10 mouse cellular contexts compared by ENCODE assay signal in genomic region chr1:172484236-172484635, GRCm38 (mm10). TPM values are rescaled to one million over a fixed set of nuclear protein-coding genes. Genes with fewer than 3 reads are reported as not detected.
DNase-seq lines count a peak whose midpoint lies in the region; ATAC-seq and TF ChIP-seq lines count a peak whose summit lies in the region.
"Had no signal": no experiment of that assay in that cellular context is flagged by ENCODE, and none has a peak within 500 bp of the region (broad histone marks: within the 10 kb centered on the region; RNA-seq: fewer than 3 reads in every experiment).

No protein-coding gene starts in this region.

- TF ChIP-seq CTCF in small intestine, adult 2 months (IDR thresholded peaks at IDR 0.05; ENCODE audit: extremely low read depth, insufficient read length, insufficient replicate concordance, low read depth, low read length) = no peak

- intact Hi-C loops in left cerebral cortex, postnatal 10 days (cut with DNase I) = no loop called here

- H3K36me3 ChIP-seq in heart, embryonic 13.5 days = no peaks in the 10 kb centered on the region
- peaks cover 18% of the 10 kb centered on the region for H3K36me3 ChIP-seq in heart, embryonic 10.5 days
- H3K36me3 ChIP-seq in hindbrain, embryonic 10.5 days = peaks cover 40% of the 10 kb centered on the region
- H3K36me3 ChIP-seq in limb, embryonic 15.5 days = peaks cover 2% of the 10 kb centered on the region; the same call in 1 of the 2 replicates
- H3K36me3 ChIP-seq in small intestine, adult 2 months (ENCODE audit: control insufficient read depth, insufficient read depth, low read length) = peaks cover 15% of the 10 kb centered on the region

- TF ChIP-seq POLR2A in small intestine, adult 2 months (IDR thresholded peaks at IDR 0.05; ENCODE audit: low read depth, low read length) = no peak

- peaks cover 30% of the 10 kb centered on the region for H3K27me3 ChIP-seq in heart, embryonic 13.5 days (replicated peaks)
- H3K27me3 ChIP-seq in heart, embryonic 10.5 days (ENCODE audit: insufficient read depth, poor library complexity, severe bottlenecking) = peaks cover 43% of the 10 kb centered on the region
- peaks cover 17% of the 10 kb centered on the region for H3K27me3 ChIP-seq in hindbrain, embryonic 10.5 days (ENCODE audit: insufficient read depth, poor library complexity, severe bottlenecking)
- H3K27me3 ChIP-seq in limb, embryonic 15.5 days = 0 out of 2 replicates have a peak, but pooled peaks cover 3% of the 10 kb centered on the region
- H3K27me3 ChIP-seq in small intestine, adult 2 months (ENCODE audit: control insufficient read depth, insufficient read depth, low read length) = no peaks in the 10 kb centered on the region

- no peak overlapping the region for H3K9ac ChIP-seq in heart, embryonic 13.5 days
- no peak overlapping the region for H3K9ac ChIP-seq in limb, embryonic 15.5 days
- H3K9ac ChIP-seq: liver, embryonic 14.5 days had no signal

- no peak overlapping the region for H3K27ac ChIP-seq in heart, embryonic 13.5 days (replicated peaks)
- H3K27ac ChIP-seq in heart, embryonic 10.5 days = no peak overlapping the region
- H3K27ac ChIP-seq in hindbrain, embryonic 10.5 days = peak overlapping the region; percentile 86
- no peak overlapping the region for H3K27ac ChIP-seq in limb, embryonic 15.5 days
- H3K27ac ChIP-seq in small intestine, adult 2 months (ENCODE audit: insufficient read depth, low read depth, low read length) = no peak overlapping the region
- H3K27ac ChIP-seq: liver, embryonic 14.5 days had no signal

- DNase-seq in heart, embryonic 10.5 days (ENCODE audit: low spot score) = no peak
- DNase-seq in hindbrain, embryonic 10.5 days (ENCODE audit: low spot score) = no peak
- DNase-seq in cerebellum, postnatal 14 days = no peak
- DNase-seq in frontal cortex, postnatal 14 days (ENCODE audit: low spot score in 2 of 2) = no peak
- no peak for DNase-seq in left cerebral cortex, postnatal 10 days (ENCODE audit: extremely low spot score in 1 of 2, low spot score in 2 of 2)
- DNase-seq: kidney, postnatal 4 days had no signal

- WGBS in heart, embryonic 13.5 days = 63% methylated on average over 11 of the region's 11 CpGs
- WGBS in heart, embryonic 10.5 days = 70% methylated on average over 11 of the region's 11 CpGs
- WGBS in hindbrain, embryonic 10.5 days = 41% methylated on average over 11 of the region's 11 CpGs
- 57% methylated on average over 11 of the region's 11 CpGs for WGBS in limb, embryonic 15.5 days
- 88% methylated on average over 11 of the region's 11 CpGs for WGBS in small intestine, adult 2 months

- no peak overlapping the region for H3K4me3 ChIP-seq in heart, embryonic 13.5 days
- no peak overlapping the region for H3K4me3 ChIP-seq in heart, embryonic 10.5 days
- H3K4me3 ChIP-seq in hindbrain, embryonic 10.5 days = peak overlapping the region; percentile 81
- 0 out of 2 replicates have a peak overlapping the region, but pooled peaks have one; percentile 8 for H3K4me3 ChIP-seq in limb, embryonic 15.5 days
- H3K4me3 ChIP-seq in small intestine, adult 2 months (ENCODE audit: low read depth, low read length) = peak overlapping the region; percentile 6

- peak overlapping the region; percentile 14; the same call in 1 of the 2 replicates for H3K4me2 ChIP-seq in heart, embryonic 13.5 days
- H3K4me2 ChIP-seq in limb, embryonic 15.5 days = peak overlapping the region; percentile 86

- H3K4me1 ChIP-seq in heart, embryonic 13.5 days = peaks cover 35% of the 10 kb centered on the region
- H3K4me1 ChIP-seq in heart, embryonic 10.5 days = peaks cover 49% of the 10 kb centered on the region
- peaks cover 73% of the 10 kb centered on the region for H3K4me1 ChIP-seq in hindbrain, embryonic 10.5 days (replicated peaks)
- H3K4me1 ChIP-seq in limb, embryonic 15.5 days = peaks cover 50% of the 10 kb centered on the region
- peaks cover 22% of the 10 kb centered on the region; the same call in 1 of the 2 replicates for H3K4me1 ChIP-seq in small intestine, adult 2 months (ENCODE audit: control insufficient read depth, insufficient read depth, insufficient read length, low read length)

- H3K9me3 ChIP-seq in heart, embryonic 13.5 days = no peaks in the 10 kb centered on the region
- H3K9me3 ChIP-seq in heart, embryonic 10.5 days = no peaks in the 10 kb centered on the region
- H3K9me3 ChIP-seq in hindbrain, embryonic 10.5 days = no peaks in the 10 kb centered on the region
- no peaks in the 10 kb centered on the region for H3K9me3 ChIP-seq in limb, embryonic 15.5 days

- no peak for ATAC-seq in heart, embryonic 13.5 days (ENCODE audit: extremely low read depth, insufficient number of reproducible peaks, low FRiP score, low TSS enrichment)
- no peak for ATAC-seq in limb, embryonic 15.5 days (ENCODE audit: insufficient number of reproducible peaks, low FRiP score, low TSS enrichment, low read depth)

RNA-seq across cellular contexts. Expression of gene Igsf9, which starts 2.6 kb away (rescaled TPM):
- polyA plus RNA-seq in heart, embryonic 13.5 days (2015; fragmentation: Nextera tagmentation; extraction: Ambion mirVana) = 9.2 and 9.6 TPM in 2 replicates
- polyA plus RNA-seq in heart, embryonic 10.5 days (2016; fragmentation: Nextera tagmentation; extraction: Ambion mirVana) = 13.7 and 37.5 TPM in 2 replicates
- 74.1 and 76.0 TPM in 2 replicates for polyA plus RNA-seq in hindbrain, embryonic 10.5 days (2016; fragmentation: Nextera tagmentation; extraction: Ambion mirVana)
- polyA plus RNA-seq in limb, embryonic 15.5 days (2015; fragmentation: Nextera tagmentation; extraction: Ambion mirVana) = 39.6 and 41.0 TPM in 2 replicates
- 145 and 516 TPM in 2 replicates for polyA plus RNA-seq in small intestine, adult 2 months (2012; rRNA removed)
- 10 to 100 TPM; 19.2 to 27.4 TPM for total RNA-seq in left cerebral cortex, postnatal 10 days (2021)

RNA-seq across cellular contexts. Expression of gene Slamf9, which starts 9.1 kb away (rescaled TPM):
- 1.2 and 1.3 TPM in 2 replicates for polyA plus RNA-seq in heart, embryonic 13.5 days (2015; fragmentation: Nextera tagmentation; extraction: Ambion mirVana)
- polyA plus RNA-seq in heart, embryonic 10.5 days (2016; fragmentation: Nextera tagmentation; extraction: Ambion mirVana) = 0.92 and 1.1 TPM in 2 replicates
- 0.16 TPM in 1 of 2 replicates, not detected in the other for polyA plus RNA-seq in hindbrain, embryonic 10.5 days (2016; fragmentation: Nextera tagmentation; extraction: Ambion mirVana)
- 0.47 and 0.52 TPM in 2 replicates for polyA plus RNA-seq in limb, embryonic 15.5 days (2015; fragmentation: Nextera tagmentation; extraction: Ambion mirVana)
- 2.1 TPM in 2 replicates for polyA plus RNA-seq in small intestine, adult 2 months (2012; rRNA removed)
- under 1 TPM; 0.43 to 0.81 TPM for total RNA-seq in left cerebral cortex, postnatal 10 days (2021)

RNA-seq across cellular contexts. Expression of gene Tagln2, which starts 15.6 kb away (rescaled TPM):
- polyA plus RNA-seq in heart, embryonic 13.5 days (2015; fragmentation: Nextera tagmentation; extraction: Ambion mirVana) = 312 and 327 TPM in 2 replicates
- 276 and 315 TPM in 2 replicates for polyA plus RNA-seq in heart, embryonic 10.5 days (2016; fragmentation: Nextera tagmentation; extraction: Ambion mirVana)
- 73.3 and 80.4 TPM in 2 replicates for polyA plus RNA-seq in hindbrain, embryonic 10.5 days (2016; fragmentation: Nextera tagmentation; extraction: Ambion mirVana)
- 233 and 277 TPM in 2 replicates for polyA plus RNA-seq in limb, embryonic 15.5 days (2015; fragmentation: Nextera tagmentation; extraction: Ambion mirVana)
- 149 and 284 TPM in 2 replicates for polyA plus RNA-seq in small intestine, adult 2 months (2012; rRNA removed)
- total RNA-seq in left cerebral cortex, postnatal 10 days (2021) = 10 to 100 TPM; 17.0 to 18.6 TPM

RNA-seq across cellular contexts. Expression of gene Cfap45, which starts 36.4 kb away (rescaled TPM):
- polyA plus RNA-seq in heart, embryonic 13.5 days (2015; fragmentation: Nextera tagmentation; extraction: Ambion mirVana) = 1.9 and 2.4 TPM in 2 replicates
- 1.7 and 2.4 TPM in 2 replicates for polyA plus RNA-seq in heart, embryonic 10.5 days (2016; fragmentation: Nextera tagmentation; extraction: Ambion mirVana)
- polyA plus RNA-seq in hindbrain, embryonic 10.5 days (2016; fragmentation: Nextera tagmentation; extraction: Ambion mirVana) = 2.4 and 3.6 TPM in 2 replicates
- polyA plus RNA-seq in limb, embryonic 15.5 days (2015; fragmentation: Nextera tagmentation; extraction: Ambion mirVana) = 2.2 and 2.3 TPM in 2 replicates
- 0.29 and 1.3 TPM in 2 replicates for polyA plus RNA-seq in small intestine, adult 2 months (2012; rRNA removed)
- total RNA-seq in left cerebral cortex, postnatal 10 days (2021) = 1 to 10 TPM; 3.1 to 4.3 TPM

Comparison
In these comparisons a context has a peak if more than half of its experiments do, and no peak if none do; other contexts are left out.
1. H3K4me3 ChIP-seq: peak in hindbrain, embryonic 10.5 days (single experiment), limb, embryonic 15.5 days (single experiment) and small intestine, adult 2 months (single experiment); none in heart, embryonic 13.5 days (single experiment) and heart, embryonic 10.5 days (single experiment).